Mouse (Mus musculus) testis, adult 2 months (tissue): ENCODE data around the gene Vps54. TPM values are rescaled to one million over a fixed set of nuclear protein-coding genes. Genes with fewer than 3 reads are reported as not detected.

Experiments
- H3K27ac ChIP-seq: fragments of 200-500 bp; 2 replicates; pipeline ENCODE4 v1.5.1; 2012; ENCODE audit warnings: low read depth, low read length; ENCODE audit not compliant: control insufficient read depth, insufficient read depth
- H3K27me3 ChIP-seq: fragments of 200-500 bp; 2 replicates; pipeline ENCODE4 v1.6.1; 2012; ENCODE audit warnings: mild to moderate bottlenecking, low read length, moderate library complexity; ENCODE audit not compliant: control insufficient read depth, insufficient read depth
- H3K36me3 ChIP-seq: fragments of 200-500 bp; 2 replicates; pipeline ENCODE4 v1.6.1; 2012; ENCODE audit warnings: mild to moderate bottlenecking, low read length; ENCODE audit not compliant: control insufficient read depth, insufficient read depth
- H3K4me1 ChIP-seq: fragments of 200-500 bp; 2 replicates; pipeline ENCODE4 v1.6.1; 2012; ENCODE audit warnings: low read length; ENCODE audit not compliant: control insufficient read depth, insufficient read depth
- H3K4me3 ChIP-seq: fragments of 200-500 bp; 2 replicates; pipeline ENCODE4 v1.5.1; 2012; ENCODE audit warnings: low read depth, mild to moderate bottlenecking, low read length, moderate library complexity, mixed read lengths; ENCODE audit not compliant: control insufficient read depth
- CTCF ChIP-seq: fragments of 200-500 bp; IDR thresholded peaks from 2 replicates; pipeline ENCODE4 v1.5.1; 2012; ENCODE audit warnings: low read depth, mild to moderate bottlenecking, inconsistent platforms, low read length, moderate library complexity; ENCODE audit not compliant: control insufficient read depth, insufficient read depth, insufficient replicate concordance
- POLR2A ChIP-seq: fragments of 200-500 bp; IDR thresholded peaks from 2 replicates; pipeline ENCODE4 v1.6.1; 2012; ENCODE audit warnings: low read depth, mild to moderate bottlenecking, inconsistent platforms, low read length, moderate library complexity; ENCODE audit not compliant: control insufficient read depth
- polyA plus RNA-seq: library from polyadenylated mRNA; depleted of rRNA; stranded (reverse); fragments of >200 nt; gene quantifications from 2 replicates; pipeline ENCODE4 v1.2.3, GENCODE M21; 2012

The Vps54 gene
- polyA plus RNA-seq, 1 experiment: 7.1 TPM

DNA sequence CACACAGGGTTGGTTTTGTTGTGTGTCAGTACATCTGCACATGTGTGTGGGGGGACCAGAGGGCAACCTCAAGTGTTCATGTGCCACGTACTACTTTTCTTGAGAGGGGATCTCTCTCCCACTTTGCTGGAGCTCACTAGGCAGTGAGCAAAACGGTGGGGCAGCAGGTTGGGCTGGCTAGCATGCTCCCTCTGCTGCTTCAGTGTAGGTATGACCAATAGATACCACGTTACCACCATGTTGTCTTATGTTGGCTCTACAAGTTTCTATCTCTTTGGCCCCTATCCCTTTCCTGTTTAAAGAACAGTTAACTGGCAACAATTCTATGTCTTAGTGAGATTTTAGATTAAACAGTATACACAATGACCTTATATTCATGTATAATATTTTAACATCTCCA, 83.3 kb downstream of the Vps54 start:
- Histone ChIP-seq H3K4me3 (no peak overlapping the region), H3K27ac (no peak overlapping the region), H3K36me3 (no peaks in the 10 kb centered on the region), H3K4me1 (no peaks in the 10 kb centered on the region), H3K27me3 (no peaks in the 10 kb centered on the region)
- TF ChIP-seq CTCF (no peak), POLR2A (no peak)

DNA sequence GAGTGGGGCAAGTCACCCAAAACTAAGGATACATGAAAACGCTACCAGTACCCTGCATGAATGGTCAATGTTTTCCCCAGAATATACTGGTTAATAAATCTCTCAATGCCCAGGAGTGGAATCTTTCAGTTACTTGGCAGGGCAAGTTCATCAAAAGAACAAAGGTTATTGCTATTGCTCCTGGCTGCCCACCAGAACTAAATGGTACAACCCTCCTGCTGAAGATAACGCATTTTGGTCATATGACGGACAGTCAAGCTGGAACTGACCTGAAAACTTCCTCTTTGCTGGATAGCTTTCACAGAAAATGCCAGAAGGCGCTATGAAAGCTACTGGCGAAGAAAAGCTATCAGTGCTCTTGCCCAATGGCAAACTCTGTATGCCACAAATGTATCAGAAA, 86.7 kb downstream of the Vps54 start:
- Histone ChIP-seq H3K4me1 (no peaks in the 10 kb centered on the region), H3K4me3 (no peak overlapping the region)

DNA sequence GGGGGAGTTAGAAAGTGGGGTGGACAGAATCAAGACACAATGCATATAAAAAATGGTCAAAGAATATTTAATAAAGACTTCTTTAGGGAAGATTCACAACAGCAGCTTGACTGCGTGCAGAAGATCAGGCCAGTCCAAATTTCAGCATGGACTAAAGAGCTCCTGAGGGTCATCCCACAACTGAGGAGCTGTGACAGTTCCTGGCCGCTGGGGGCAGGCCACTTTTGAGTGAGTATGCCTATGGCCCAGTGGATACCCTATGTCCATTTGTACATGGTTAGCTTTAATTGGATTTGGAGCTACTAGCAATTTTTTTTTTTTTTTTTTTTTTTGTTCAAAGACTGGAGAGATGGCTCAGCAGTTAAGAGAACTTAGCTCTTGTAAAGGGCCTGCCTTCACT, 87.7 kb downstream of the Vps54 start:
- H3K4me1 ChIP-seq: no peaks in the 10 kb centered on the region
- 0 out of 2 replicates have a peak, but pooled peaks cover 2% of the 10 kb centered on the region for H3K36me3 ChIP-seq
- no peak for TF ChIP-seq POLR2A
- no peak for TF ChIP-seq CTCF
- no peak overlapping the region for H3K27ac ChIP-seq
- H3K4me3 ChIP-seq: no peak overlapping the region
- H3K27me3 ChIP-seq: no peaks in the 10 kb centered on the region

More for the DNA sequence above, 86.7 kb downstream of the Vps54 start:
- H3K36me3 ChIP-seq: 0 out of 2 replicates have a peak, but pooled peaks cover 2% of the 10 kb centered on the region
- TF ChIP-seq CTCF (no peak), POLR2A (no peak)
- no peak overlapping the region for H3K27ac ChIP-seq
- H3K27me3 ChIP-seq: no peaks in the 10 kb centered on the region

DNA sequence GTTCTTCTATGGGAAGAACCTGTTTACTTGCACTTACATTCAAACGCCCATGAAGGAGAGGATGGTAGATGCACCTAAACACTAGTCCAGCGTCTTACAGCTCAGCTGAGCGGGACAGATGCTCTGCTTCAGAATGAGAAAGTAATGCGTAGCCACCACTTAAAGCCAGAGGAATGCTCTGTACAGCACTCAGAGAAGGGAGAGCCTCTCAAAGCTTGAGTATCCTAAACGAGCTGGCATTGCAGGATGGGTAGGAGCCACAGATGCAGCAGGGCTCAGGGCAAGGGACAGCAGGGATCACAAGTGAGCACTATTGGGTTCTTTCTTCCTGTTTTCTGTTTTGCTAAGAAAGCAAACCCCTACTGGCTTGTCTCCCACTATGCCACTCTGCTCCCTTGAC, 88.4 kb downstream of the Vps54 start:
- 0 out of 2 replicates have a peak, but pooled peaks cover 2% of the 10 kb centered on the region for H3K36me3 ChIP-seq
- no peak overlapping the region for H3K27ac ChIP-seq
- no peak overlapping the region for H3K4me3 ChIP-seq
- no peaks in the 10 kb centered on the region for H3K4me1 ChIP-seq
- TF ChIP-seq CTCF (no peak), POLR2A (no peak)
- no peaks in the 10 kb centered on the region for H3K27me3 ChIP-seq

DNA sequence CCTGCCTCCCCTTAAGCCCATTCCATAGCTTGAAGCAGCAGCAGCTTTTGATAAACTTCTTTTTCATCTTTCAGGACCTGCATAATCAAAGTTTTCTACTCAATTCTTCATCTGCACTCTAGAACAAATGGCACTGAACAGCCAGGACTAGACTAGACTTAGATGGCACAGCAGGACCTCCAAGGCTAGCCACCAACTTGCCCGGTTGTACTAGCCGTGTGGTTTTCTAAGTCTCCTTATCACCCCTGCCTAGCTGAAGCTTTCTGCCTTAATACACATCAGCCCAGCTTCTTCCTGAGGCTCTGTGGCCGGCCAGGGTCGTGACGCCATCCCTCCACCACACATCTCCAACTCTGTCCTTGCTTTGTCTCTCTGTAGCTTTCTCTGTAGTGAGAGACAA, 89.1 kb downstream of the Vps54 start:
- TF ChIP-seq CTCF (no peak), POLR2A (no peak)
- Histone ChIP-seq H3K4me1 (no peaks in the 10 kb centered on the region), H3K36me3 (0 out of 2 replicates have a peak, but pooled peaks cover 2% of the 10 kb centered on the region), H3K27ac (no peak overlapping the region), H3K27me3 (no peaks in the 10 kb centered on the region), H3K4me3 (no peak overlapping the region)

DNA sequence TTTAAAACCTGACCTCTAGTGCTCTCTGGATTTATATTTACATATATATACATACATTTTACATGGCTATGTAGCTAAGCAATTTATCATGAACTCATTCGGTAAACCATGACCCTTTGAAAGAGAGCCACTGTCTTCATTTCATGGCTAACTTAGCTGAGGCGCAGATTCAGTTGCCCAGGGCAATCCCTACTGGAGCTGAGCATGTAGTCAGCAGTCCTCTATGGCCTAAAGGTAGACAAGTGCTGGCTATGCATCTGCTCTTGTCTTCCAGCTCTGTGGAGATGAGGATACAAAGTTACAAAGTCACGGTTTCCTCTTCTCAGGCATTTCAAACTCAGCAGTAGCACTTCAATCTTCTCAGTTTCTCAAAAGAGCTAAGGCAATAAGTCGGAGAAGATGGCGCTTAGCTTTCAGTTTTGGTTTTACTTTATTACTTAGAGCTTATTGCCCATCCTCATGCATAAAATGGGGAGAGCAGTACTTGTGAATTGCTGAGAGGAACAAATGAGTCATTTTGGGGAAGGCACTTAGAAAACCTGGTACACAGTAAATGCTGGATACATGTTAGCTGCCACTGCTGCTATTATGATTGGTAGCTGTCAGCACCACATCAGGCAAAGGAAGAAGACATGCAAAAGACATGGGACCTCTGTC, 93.7 kb downstream of the Vps54 start:
- Histone ChIP-seq H3K4me1 (no peaks in the 10 kb centered on the region), H3K27ac (no peak overlapping the region), H3K27me3 (no peaks in the 10 kb centered on the region), H3K36me3 (0 out of 2 replicates have a peak, but pooled peaks cover 2% of the 10 kb centered on the region), H3K4me3 (no peak overlapping the region)
- TF ChIP-seq CTCF (no peak), POLR2A (no peak)

DNA sequence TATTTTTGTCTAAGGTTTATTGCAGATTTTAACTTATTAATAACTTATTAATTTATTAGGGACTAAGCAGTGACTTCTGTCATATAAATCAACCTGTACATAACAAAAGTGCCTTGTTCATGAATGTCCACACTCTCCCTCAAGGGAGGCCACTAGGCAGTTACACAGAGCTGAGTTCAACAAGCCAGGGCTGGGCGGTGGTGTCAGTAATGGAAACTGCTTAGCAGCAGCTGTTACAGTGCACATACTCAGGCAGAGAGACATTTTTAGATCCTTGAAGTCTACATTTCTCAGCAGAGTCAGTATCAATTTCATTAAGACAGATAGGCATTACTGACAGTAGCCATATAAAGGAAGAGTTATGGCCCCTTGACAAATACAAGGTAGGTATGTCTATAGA, 98.8 kb downstream of the Vps54 start:
- no peak overlapping the region for H3K27ac ChIP-seq
- H3K4me3 ChIP-seq: no peak overlapping the region
- H3K4me1 ChIP-seq: no peaks in the 10 kb centered on the region
- H3K27me3 ChIP-seq: no peaks in the 10 kb centered on the region
- no peaks in the 10 kb centered on the region for H3K36me3 ChIP-seq
- TF ChIP-seq CTCF (no peak), POLR2A (no peak)

DNA sequence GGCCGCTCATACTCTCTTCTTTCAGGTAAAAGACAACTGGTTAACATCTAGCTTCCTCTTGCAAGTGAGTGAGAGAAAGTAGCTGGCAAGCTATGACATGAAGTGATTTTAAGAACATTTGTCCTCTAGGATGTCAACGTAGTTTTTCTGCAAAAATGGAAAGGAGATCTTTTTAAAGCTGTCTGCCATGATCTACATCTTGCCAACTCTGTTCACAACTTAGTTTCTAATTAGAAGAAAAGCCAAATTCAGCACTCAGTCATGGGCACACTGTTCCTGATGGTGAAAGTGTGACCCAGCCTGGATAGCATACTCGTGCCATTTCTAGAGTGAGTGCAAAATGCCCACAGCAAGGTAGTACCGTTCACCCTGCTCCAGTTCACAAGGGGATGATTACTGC, 100.0 kb downstream of the Vps54 start:
- Histone ChIP-seq H3K4me1 (no peaks in the 10 kb centered on the region), H3K27ac (no peak overlapping the region), H3K27me3 (no peaks in the 10 kb centered on the region), H3K4me3 (no peak overlapping the region), H3K36me3 (no peaks in the 10 kb centered on the region)
- TF ChIP-seq POLR2A (no peak), CTCF (no peak)
